Mouse (Mus musculus): ENCODE results near the gene Eif2b2. TPM values are rescaled to one million over a fixed set of nuclear protein-coding genes. Genes with fewer than 3 reads are reported as not detected.

Eif2b2 gene
- polyA plus RNA-seq, 1 experiment, result not detected

DNA sequence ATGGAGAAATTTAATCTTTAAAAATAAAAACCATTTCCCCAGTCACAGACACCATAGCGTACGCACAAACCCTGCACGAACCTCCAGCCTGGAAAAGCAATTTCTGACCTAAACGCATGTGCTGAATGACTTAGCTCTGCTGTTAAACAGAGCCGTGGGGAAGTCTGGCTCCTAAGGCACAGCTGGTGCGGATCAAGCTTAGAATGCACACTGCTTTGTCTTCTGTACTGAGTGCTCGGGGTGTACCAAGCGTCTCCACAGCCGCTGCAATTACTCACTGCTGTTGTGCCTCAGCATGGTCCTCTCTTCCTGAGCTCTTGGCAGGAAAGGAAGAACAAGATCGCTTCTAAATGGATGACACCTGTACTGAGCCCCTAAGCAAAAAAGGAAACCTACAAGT lies 43.2 kb downstream of the Eif2b2 start:
- peaks cover 3% of the 10 kb centered on the region for H3K4me1 ChIP-seq (ENCODE audit: control insufficient read depth, insufficient read depth, low read length)
- no peak overlapping the region for H3K4me3 ChIP-seq (ENCODE audit: insufficient read depth, low read depth, low read length)
- no peak overlapping the region for H3K27ac ChIP-seq (ENCODE audit: insufficient read depth, low read depth, low read length)
- WGBS, result 23% methylated on average over 10 of the region's 10 CpGs
- TF ChIP-seq CTCF (IDR thresholded peaks at IDR 0.05; ENCODE audit: insufficient read depth, low read depth, low read length) (no peak), POLR2A (IDR thresholded peaks at IDR 0.05; ENCODE audit: insufficient read depth, low read depth, low read length) (no peak)

DNA sequence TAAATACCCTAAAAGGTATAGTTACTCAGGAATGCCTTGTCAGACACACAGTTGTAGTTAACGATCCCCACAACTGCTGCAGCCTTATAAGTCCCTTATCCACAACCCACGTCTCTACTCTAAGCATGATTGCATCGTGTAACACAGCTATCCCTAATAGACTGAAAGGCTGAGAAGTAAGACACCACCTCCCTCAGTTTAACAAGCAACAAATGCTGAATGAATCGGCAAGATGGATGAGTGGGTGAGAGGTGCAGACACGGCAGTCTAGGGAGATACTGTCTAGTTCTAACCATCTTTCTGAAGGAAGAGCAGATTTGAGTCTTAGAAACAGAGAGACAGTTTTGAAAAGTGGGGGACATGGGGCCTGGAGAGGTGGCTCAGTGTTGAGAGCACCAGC lies 43.9 kb downstream of the Eif2b2 start:
- TF ChIP-seq POLR2A (IDR thresholded peaks at IDR 0.05; ENCODE audit: insufficient read depth, low read depth, low read length), result no peak
- no peak for TF ChIP-seq CTCF (IDR thresholded peaks at IDR 0.05; ENCODE audit: insufficient read depth, low read depth, low read length)
- Histone ChIP-seq H3K4me3 (ENCODE audit: insufficient read depth, low read depth, low read length) (no peak overlapping the region), H3K4me1 (ENCODE audit: control insufficient read depth, insufficient read depth, low read length) (peaks cover 3% of the 10 kb centered on the region), H3K27ac (ENCODE audit: insufficient read depth, low read depth, low read length) (no peak overlapping the region)
- 52% methylated on average over 5 of the region's 5 CpGs for WGBS

DNA sequence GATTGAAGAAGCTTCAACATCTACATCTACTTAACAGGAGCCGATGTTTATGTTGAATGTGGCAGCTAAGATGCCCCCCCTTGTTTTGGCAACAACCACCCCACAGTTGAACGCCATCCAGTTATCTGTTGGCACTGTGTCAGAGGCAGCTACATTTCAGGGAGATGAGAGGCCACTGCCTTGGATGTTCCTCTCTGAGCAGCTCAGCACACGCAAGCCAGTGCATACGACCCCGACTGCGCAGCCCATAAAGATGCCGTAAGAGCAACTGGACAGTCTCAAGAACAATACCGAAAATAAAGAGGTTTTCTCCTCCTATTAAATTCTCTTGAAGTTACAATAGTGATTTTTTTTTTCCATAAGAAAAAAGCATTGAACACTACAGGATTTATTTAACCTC lies 45.2 kb downstream of the Eif2b2 start:
- WGBS, result 61% methylated on average over 8 of the region's 8 CpGs
- Histone ChIP-seq H3K4me3 (ENCODE audit: insufficient read depth, low read depth, low read length) (no peak overlapping the region), H3K4me1 (ENCODE audit: control insufficient read depth, insufficient read depth, low read length) (peaks cover 3% of the 10 kb centered on the region), H3K27ac (ENCODE audit: insufficient read depth, low read depth, low read length) (no peak overlapping the region)
- TF ChIP-seq CTCF (IDR thresholded peaks at IDR 0.05; ENCODE audit: insufficient read depth, low read depth, low read length) (no peak), POLR2A (IDR thresholded peaks at IDR 0.05; ENCODE audit: insufficient read depth, low read depth, low read length) (no peak)

DNA sequence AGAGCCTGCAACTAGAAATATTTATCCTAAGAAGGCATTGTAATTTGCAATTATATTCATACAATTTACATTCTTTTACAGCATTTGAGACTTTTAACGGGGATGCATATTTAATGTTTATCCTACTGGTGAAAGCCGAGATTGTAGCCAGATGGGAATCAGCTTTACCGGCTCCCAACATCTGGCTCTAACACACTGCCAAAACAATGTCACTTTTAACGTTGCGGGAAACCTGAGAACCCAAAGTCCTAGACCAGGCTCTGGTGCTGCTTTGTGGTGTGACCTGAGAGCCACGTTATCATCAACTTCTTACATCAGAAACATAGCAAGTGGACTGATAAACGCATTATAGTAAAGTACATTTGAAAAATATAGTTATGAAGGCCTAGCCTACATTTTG lies 45.7 kb downstream of the Eif2b2 start:
- WGBS, result 46% methylated on average over 7 of the region's 7 CpGs
- Histone ChIP-seq H3K4me1 (ENCODE audit: control insufficient read depth, insufficient read depth, low read length) (peaks cover 3% of the 10 kb centered on the region), H3K27ac (ENCODE audit: insufficient read depth, low read depth, low read length) (no peak overlapping the region), H3K4me3 (ENCODE audit: insufficient read depth, low read depth, low read length) (no peak overlapping the region)
- no peak for TF ChIP-seq POLR2A (IDR thresholded peaks at IDR 0.05; ENCODE audit: insufficient read depth, low read depth, low read length)
- TF ChIP-seq CTCF (IDR thresholded peaks at IDR 0.05; ENCODE audit: insufficient read depth, low read depth, low read length), result no peak

DNA sequence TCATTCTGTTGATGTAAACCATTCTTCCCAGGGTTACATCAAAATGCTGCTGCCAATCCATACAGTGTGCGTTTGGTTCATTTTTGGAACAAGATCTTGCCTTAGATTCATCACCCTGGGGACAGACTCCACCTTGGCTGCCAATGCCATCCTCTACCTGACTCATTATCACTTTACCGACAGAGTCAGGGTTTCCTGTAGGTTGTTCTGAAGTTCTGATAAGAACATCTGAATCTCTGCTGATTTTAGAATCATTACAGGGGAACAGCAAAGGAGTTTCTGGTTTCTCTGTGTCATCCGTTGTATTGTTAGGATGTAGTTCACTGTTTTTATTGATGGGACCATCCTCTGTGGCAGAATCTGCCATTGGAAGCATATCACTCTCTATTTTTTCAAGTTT lies 47.0 kb downstream of the Eif2b2 start:
- 96% methylated on average over 3 of the region's 3 CpGs for WGBS

DNA sequence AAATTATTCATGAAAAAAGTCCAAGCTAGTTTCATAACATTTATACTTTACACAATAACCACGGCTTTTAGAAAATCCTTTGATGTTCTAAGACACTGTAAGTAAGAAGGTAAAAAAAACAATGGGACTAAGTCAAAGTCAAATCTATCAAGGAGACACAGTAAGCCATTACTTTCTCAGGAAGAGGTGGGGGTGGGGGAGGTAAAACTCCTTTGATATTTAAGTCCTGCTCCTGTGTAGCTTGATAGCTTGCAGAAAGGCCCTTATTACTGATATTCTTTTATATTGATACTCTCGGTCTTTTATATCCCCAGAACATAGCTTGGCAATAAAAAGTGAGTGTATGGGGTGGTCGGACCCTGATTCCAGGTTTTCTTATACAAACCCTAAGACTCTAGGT lies 50.5 kb downstream of the Eif2b2 start:
- no peaks in the 10 kb centered on the region for H3K4me1 ChIP-seq (ENCODE audit: control insufficient read depth, insufficient read depth, low read length)
- 40% methylated on average over 3 of the region's 3 CpGs for WGBS
- no peak for TF ChIP-seq CTCF (IDR thresholded peaks at IDR 0.05; ENCODE audit: insufficient read depth, low read depth, low read length)
- TF ChIP-seq POLR2A (IDR thresholded peaks at IDR 0.05; ENCODE audit: insufficient read depth, low read depth, low read length), result no peak
- H3K4me3 ChIP-seq (ENCODE audit: insufficient read depth, low read depth, low read length), result peak overlapping the region; percentile 97
- peak overlapping the region; percentile 92; the same call in 1 of the 2 replicates for H3K27ac ChIP-seq (ENCODE audit: insufficient read depth, low read depth, low read length)

More for the DNA sequence above, 47.0 kb downstream of the Eif2b2 start:
- Histone ChIP-seq H3K27ac (ENCODE audit: insufficient read depth, low read depth, low read length) (no peak overlapping the region), H3K4me1 (ENCODE audit: control insufficient read depth, insufficient read depth, low read length) (peaks cover 3% of the 10 kb centered on the region), H3K4me3 (ENCODE audit: insufficient read depth, low read depth, low read length) (no peak overlapping the region)
- no peak for TF ChIP-seq CTCF (IDR thresholded peaks at IDR 0.05; ENCODE audit: insufficient read depth, low read depth, low read length)
- no peak for TF ChIP-seq POLR2A (IDR thresholded peaks at IDR 0.05; ENCODE audit: insufficient read depth, low read depth, low read length)

DNA sequence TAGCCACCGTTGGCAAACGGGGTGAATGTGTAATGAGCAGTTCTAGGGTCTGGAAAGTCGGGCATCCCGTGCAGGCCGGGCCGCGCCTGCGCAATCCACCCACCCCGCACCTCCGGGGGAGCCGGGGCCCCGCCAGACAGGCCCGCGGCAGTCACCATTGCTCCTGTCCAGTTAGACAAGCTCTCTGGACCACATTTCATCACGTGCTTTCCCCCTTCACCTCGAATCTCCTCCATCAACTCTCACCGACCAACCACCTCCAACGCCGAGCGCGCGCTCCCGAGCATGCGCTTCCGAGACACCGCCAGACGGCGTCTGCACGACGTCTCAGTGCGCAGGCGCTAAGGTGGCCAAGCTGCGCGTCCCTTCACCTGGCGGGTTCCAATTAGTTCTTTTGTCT lies 51.0 kb downstream of the Eif2b2 start, which contains the start of gene Mlh3:
Mlh3 (minus strand) TSS at position 281 of the 400 bp plus-strand sequence.
- TF ChIP-seq CTCF (IDR thresholded peaks at IDR 0.05; ENCODE audit: insufficient read depth, low read depth, low read length) (0 out of 2 replicates have a peak, but pooled peaks have one; percentile 36), POLR2A (IDR thresholded peaks at IDR 0.05; ENCODE audit: insufficient read depth, low read depth, low read length) (peak; percentile 90)
- no peaks in the 10 kb centered on the region for H3K4me1 ChIP-seq (ENCODE audit: control insufficient read depth, insufficient read depth, low read length)
- peak within 1 kb of the TSS; percentile 97 for H3K4me3 ChIP-seq (ENCODE audit: insufficient read depth, low read depth, low read length)
- H3K27ac ChIP-seq (ENCODE audit: insufficient read depth, low read depth, low read length), result peak within 1 kb of the TSS; percentile 92
- under 1% methylated on average over 35 of the region's 35 CpGs for WGBS

DNA sequence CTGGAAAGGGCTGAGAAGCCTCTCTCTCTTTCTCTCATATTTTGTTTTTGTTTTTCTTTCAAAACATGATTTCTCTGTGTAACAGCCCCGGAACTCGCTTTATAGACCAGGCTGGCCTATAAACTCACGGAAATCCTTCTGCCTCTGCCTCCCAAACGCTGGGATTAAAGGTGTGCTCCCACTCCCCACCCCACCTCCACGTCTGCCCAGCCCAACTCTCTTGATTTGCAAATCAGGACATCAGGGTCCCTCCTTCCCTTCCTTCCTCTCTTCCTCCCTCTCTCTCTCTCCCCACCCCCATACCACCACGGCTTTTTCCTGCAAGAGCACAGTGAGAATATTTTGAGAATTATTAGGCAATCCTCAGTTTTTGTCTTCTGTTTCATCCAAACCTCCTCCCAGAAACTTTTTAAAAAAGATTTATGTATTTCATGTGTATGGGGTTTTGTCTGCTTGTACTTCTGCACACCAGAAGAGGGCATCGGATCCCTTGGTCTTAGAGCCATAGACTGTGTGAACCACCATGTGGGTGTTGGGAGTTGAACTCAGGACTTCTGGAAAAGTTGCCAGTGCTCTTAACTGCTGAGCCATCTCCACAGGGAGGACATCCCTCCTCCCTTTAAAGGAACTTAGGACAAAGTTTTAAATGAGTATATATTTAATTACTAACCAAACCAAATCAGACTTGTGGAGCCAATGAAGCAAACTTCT lies 52.0 kb downstream of the Eif2b2 start:
- Histone ChIP-seq H3K27ac (ENCODE audit: insufficient read depth, low read depth, low read length) (no peak overlapping the region), H3K4me1 (ENCODE audit: control insufficient read depth, insufficient read depth, low read length) (no peaks in the 10 kb centered on the region), H3K4me3 (ENCODE audit: insufficient read depth, low read depth, low read length) (no peak overlapping the region)
- no peak for TF ChIP-seq CTCF (IDR thresholded peaks at IDR 0.05; ENCODE audit: insufficient read depth, low read depth, low read length)
- TF ChIP-seq POLR2A (IDR thresholded peaks at IDR 0.05; ENCODE audit: insufficient read depth, low read depth, low read length), result no peak
- 78% methylated on average over 7 of the region's 7 CpGs for WGBS

DNA sequence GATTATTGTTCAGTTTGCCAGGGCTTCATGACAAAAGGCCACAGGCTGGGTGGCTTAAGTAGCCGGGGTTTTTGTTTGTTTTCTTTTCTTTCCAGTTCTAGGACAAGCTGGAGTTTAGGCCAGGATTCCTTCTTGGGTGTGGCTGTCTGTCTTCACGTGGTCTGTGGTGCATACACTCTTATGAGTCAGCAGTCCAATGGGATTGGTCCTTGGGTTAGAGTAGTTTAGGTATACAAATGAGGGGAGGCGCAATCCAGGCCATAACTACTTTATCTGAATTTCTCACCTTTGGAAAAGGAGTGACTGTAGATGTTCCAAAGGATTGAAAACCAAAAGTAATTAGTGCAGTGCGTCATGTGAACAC lies 52.5 kb downstream of the Eif2b2 start:
- H3K27ac ChIP-seq (ENCODE audit: insufficient read depth, low read depth, low read length), result no peak overlapping the region
- TF ChIP-seq POLR2A (IDR thresholded peaks at IDR 0.05; ENCODE audit: insufficient read depth, low read depth, low read length) (no peak), CTCF (IDR thresholded peaks at IDR 0.05; ENCODE audit: insufficient read depth, low read depth, low read length) (no peak)
- WGBS, result 69% methylated on average over 4 of the region's 4 CpGs

More for the DNA sequence above, 52.5 kb downstream of the Eif2b2 start:
- Histone ChIP-seq H3K4me3 (ENCODE audit: insufficient read depth, low read depth, low read length) (no peak overlapping the region), H3K4me1 (ENCODE audit: control insufficient read depth, insufficient read depth, low read length) (no peaks in the 10 kb centered on the region)
